Mouse (Mus musculus) testis, adult 2 months (tissue): ENCODE data around the gene Slco2b1.

ENCODE experiments used
- CTCF ChIP-seq: fragments of 200-500 bp; IDR thresholded peaks from 2 replicates; pipeline ENCODE4 v1.5.1; 2012; ENCODE audit warnings: low read depth, mild to moderate bottlenecking, inconsistent platforms, low read length, moderate library complexity; ENCODE audit not compliant: control insufficient read depth, insufficient read depth, insufficient replicate concordance
- POLR2A ChIP-seq: fragments of 200-500 bp; IDR thresholded peaks from 2 replicates; pipeline ENCODE4 v1.6.1; 2012; ENCODE audit warnings: low read depth, mild to moderate bottlenecking, inconsistent platforms, low read length, moderate library complexity; ENCODE audit not compliant: control insufficient read depth

- no peak for TF ChIP-seq CTCF
- TF ChIP-seq POLR2A: no peak
Observed at GRCm38 (mm10) chr7:99693387-99693786, 17.8 kb downstream of the Slco2b1 start.
